Mouse (Mus musculus) hindbrain, embryonic 16.5 days (tissue): ENCODE data around the gene Hist1h2ap. TPM values are rescaled to one million over a fixed set of nuclear protein-coding genes. Genes with fewer than 3 reads are reported as not detected.
"Not testable (repeated sequence)": the region's sequence is repeated elsewhere in the genome, so short reads cannot be mapped to it uniquely, and the experiment has no call there.

Source experiments
- ATAC-seq: fragments of 200-750 bp; cut with Nextera tagmentation; 2 replicates; pipeline ENCODE4 v1.8.0; 2017; ENCODE audit warnings: moderate TSS enrichment, moderate library complexity
- H3K27ac ChIP-seq: fragments of 300-500 bp; sonication (generic); 2 replicates; pipeline ENCODE4 v1.5.1; 2014; ENCODE audit warnings: low read depth, mild to moderate bottlenecking, control low read depth, low read length, moderate library complexity
- H3K27me3 ChIP-seq: fragments of 300-500 bp; sonication (generic); replicated peaks from 2 replicates; pipeline ENCODE4 v1.6.1; 2014; ENCODE audit warnings: low read length; ENCODE audit not compliant: control insufficient read depth, insufficient read depth
- H3K36me3 ChIP-seq: fragments of 300-500 bp; sonication (generic); 2 replicates; pipeline ENCODE4 v1.6.1; 2014; ENCODE audit warnings: mild to moderate bottlenecking, low read length, moderate library complexity, mixed read lengths; ENCODE audit not compliant: control insufficient read depth, insufficient read depth
- H3K4me1 ChIP-seq: fragments of 300-500 bp; sonication (generic); 2 replicates; pipeline ENCODE4 v1.6.1; 2014; ENCODE audit warnings: low read depth, low read length; ENCODE audit not compliant: control insufficient read depth, insufficient read depth
- H3K4me2 ChIP-seq: fragments of 300-500 bp; sonication (generic); 2 replicates; pipeline ENCODE4 v1.6.1; 2014; ENCODE audit warnings: mild to moderate bottlenecking, low read length, control low read depth, moderate library complexity
- H3K4me3 ChIP-seq: fragments of 300-500 bp; sonication (generic); 2 replicates; pipeline ENCODE4 v1.5.1; 2014; ENCODE audit warnings: mild to moderate bottlenecking, low read length, control low read depth, moderate library complexity
- H3K9ac ChIP-seq: fragments of 300-500 bp; sonication (generic); 2 replicates; pipeline ENCODE4 v1.6.1; 2014; ENCODE audit warnings: low read depth, mild to moderate bottlenecking, control low read depth, low read length, moderate library complexity
- H3K9me3 ChIP-seq: fragments of 300-500 bp; sonication (generic); 2 replicates; pipeline ENCODE4 v1.6.1; 2014; ENCODE audit warnings: mild to moderate bottlenecking, low read length, moderate library complexity; ENCODE audit not compliant: control insufficient read depth
- WGBS: fragments of 180-500 bp; shearing (Covaris S2); extraction: QIAGEN DNeasy Blood & Tissue Kit; methylation state at CpG from one replicate; pipeline ENCODE4 v1.1.7; 2014; 5-methylcytosine and 5-hydroxymethylcytosine counted together
- polyA plus RNA-seq: library from polyadenylated mRNA; unstranded; fragments of >200 nt; fragmentation: Nextera tagmentation; extraction: Ambion mirVana; gene quantifications from 2 replicates; pipeline ENCODE4 v1.2.1, GENCODE M21; 2015

Hist1h2ap gene
- polyA plus RNA-seq, 1 experiment from 2014 or later = 530 TPM

GRCm38 (mm10) chr13:21820082-21820890 lies 13.0 kb downstream of the Hist1h2ap start:
- not testable (repeated sequence) for H3K36me3 ChIP-seq, H3K9ac ChIP-seq, H3K9me3 ChIP-seq, H3K27me3 ChIP-seq, H3K4me1 ChIP-seq, H3K27ac ChIP-seq, H3K4me3 ChIP-seq, H3K4me2 ChIP-seq, ATAC-seq
- whole genome bisulfite sequencing = 60% methylated on average over 6 of the region's 16 CpGs

DNA sequence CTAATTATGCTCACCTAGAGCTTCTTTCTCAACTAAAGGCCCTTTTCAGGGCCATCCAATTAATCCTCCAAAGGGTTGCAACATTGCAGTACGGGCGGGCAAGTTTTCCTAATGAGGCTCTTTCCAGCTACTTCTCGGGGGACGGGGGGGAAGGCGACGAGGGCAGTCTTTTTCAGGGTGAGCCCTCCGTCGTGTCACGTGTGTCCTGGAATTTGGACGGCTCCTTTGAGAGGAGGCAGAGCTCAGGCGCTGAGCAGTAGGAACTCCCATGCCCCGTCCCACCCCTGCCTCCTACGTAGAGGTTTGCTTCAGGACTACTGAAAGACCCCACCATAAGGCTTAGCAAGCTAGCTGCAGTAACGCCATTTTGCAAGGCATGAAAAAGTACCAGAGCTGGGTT lies 21.2 kb downstream of the Hist1h2ap start:
- H3K4me3 ChIP-seq = peak overlapping the region; percentile 20
- H3K27ac ChIP-seq, H3K9ac ChIP-seq, H3K9me3 ChIP-seq, H3K4me1 ChIP-seq, H3K27me3 ChIP-seq, H3K36me3 ChIP-seq: not testable (repeated sequence)
- 3% methylated on average over 10 of the region's 14 CpGs for WGBS
- peak overlapping the region; percentile 39 for H3K4me2 ChIP-seq
- ATAC-seq = 0 out of 2 replicates have a peak, but pooled peaks have one; percentile 3

DNA sequence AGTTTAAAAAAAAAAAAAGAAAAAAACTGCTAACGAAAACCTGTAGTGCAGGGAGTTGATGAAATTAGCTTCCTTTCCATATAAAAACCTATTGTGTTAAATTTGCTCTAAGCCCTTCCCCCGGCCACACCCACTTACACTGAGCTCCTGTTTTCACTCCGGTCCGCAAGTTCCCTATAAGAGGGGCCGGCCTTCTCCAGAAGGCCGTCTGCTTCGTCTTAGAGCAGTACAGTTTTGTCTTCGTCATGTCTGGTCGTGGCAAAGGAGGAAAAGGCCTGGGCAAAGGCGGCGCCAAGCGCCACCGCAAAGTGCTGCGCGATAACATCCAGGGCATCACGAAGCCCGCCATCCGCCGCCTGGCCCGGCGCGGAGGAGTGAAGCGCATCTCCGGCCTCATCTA lies 21.8 kb downstream of the Hist1h2ap start, which contains the start of gene Hist1h4m:
Gene Hist1h4m (plus strand): TSS at position 208 of the 400 bp plus-strand sequence.
- Histone ChIP-seq H3K4me2 (peak within 1 kb of the TSS; percentile 39), H3K4me3 (peak within 1 kb of the TSS; percentile 20)
- H3K36me3 ChIP-seq, H3K9ac ChIP-seq, H3K4me1 ChIP-seq, H3K27ac ChIP-seq, H3K27me3 ChIP-seq, H3K9me3 ChIP-seq: not testable (repeated sequence)
- no CpG with 5 or more reads among the region's 24 CpGs for WGBS
- ATAC-seq = peak; percentile 74

- H3K9me3 ChIP-seq, H3K27me3 ChIP-seq, H3K36me3 ChIP-seq, H3K4me1 ChIP-seq, H3K4me2 ChIP-seq, H3K4me3 ChIP-seq, H3K9ac ChIP-seq, H3K27ac ChIP-seq: not testable (repeated sequence)
- no CpG with 5 or more reads among the region's 8 CpGs for WGBS
- peak; percentile 14 for ATAC-seq
These were observed 22.2 kb downstream of the Hist1h2ap start for GRCm38 (mm10) chr13:21811074-21811473.

DNA sequence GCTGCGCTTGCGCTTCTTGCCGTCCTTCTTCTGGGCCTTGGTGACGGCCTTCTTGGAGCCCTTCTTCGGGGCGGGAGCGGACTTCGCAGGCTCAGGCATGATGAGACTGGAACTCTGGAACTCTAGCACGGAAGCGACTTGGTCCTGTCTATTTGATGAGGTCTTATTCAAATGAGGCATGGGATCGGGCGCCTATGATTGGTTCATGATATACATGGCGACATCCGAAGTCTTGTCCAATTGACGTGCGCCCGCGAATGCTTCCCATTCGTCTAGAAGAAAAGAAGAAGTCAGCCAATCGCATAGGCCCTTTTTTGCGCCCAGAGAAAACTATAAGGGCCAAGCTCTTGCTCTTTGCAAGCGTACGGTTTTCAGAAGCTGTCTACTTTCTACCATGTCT lies 23.2 kb downstream of the Hist1h2ap start, which contains the start of the genes Hist1h2bq and Hist1h2ao:
Gene Hist1h2bq (minus strand): TSS at position 125 of the 400 bp plus-strand sequence.
Gene Hist1h2ao (plus strand): TSS at position 393 of the 400 bp plus-strand sequence.
- H3K36me3 ChIP-seq, H3K9me3 ChIP-seq, H3K4me3 ChIP-seq, H3K4me2 ChIP-seq, H3K27ac ChIP-seq, H3K27me3 ChIP-seq, H3K9ac ChIP-seq, H3K4me1 ChIP-seq: not testable (repeated sequence)
- WGBS = no CpG with 5 or more reads among the region's 23 CpGs
- ATAC-seq = peak; percentile 99

GRCm38 (mm10) chr13:21803058-21803457 lies 30.2 kb downstream of the Hist1h2ap start:
- not testable (repeated sequence) for H3K27ac ChIP-seq, H3K9ac ChIP-seq, H3K4me3 ChIP-seq, H3K9me3 ChIP-seq, H3K27me3 ChIP-seq, H3K4me2 ChIP-seq, H3K4me1 ChIP-seq, H3K36me3 ChIP-seq
- peak; percentile 69; the same call in 1 of the 2 replicates for ATAC-seq
- WGBS = no CpG with 5 or more reads among the region's 4 CpGs

GRCm38 (mm10) chr13:21797163-21797562 lies 36.1 kb downstream of the Hist1h2ap start:
- not testable (repeated sequence) for H3K27ac ChIP-seq, H3K4me3 ChIP-seq, ATAC-seq, H3K9ac ChIP-seq, H3K9me3 ChIP-seq, H3K4me2 ChIP-seq, H3K36me3 ChIP-seq, H3K27me3 ChIP-seq, H3K4me1 ChIP-seq

DNA sequence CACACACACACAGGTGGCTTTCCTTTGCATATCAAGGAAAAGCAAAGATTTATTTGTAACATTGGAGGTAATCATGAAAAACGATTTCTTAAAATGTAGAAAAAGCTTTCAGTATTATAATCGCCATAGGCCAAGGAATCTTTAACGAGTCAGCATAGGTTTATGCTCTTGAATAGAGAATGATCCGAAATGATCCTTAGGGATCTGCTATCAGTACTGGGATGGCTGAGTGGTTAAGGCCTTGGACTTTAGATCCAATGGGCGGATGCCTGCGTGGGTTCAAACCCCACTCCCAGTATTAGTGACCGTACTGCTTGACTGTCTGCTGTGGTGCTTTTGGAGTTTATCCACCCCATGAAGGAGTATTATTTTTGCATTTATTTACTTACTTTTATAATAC lies 37.7 kb downstream of the Hist1h2ap start:
- Histone ChIP-seq H3K27ac (no peak overlapping the region), H3K36me3 (no peaks in the 10 kb centered on the region), H3K27me3 (no peaks in the 10 kb centered on the region), H3K9me3 (no peaks in the 10 kb centered on the region), H3K4me3 (no peak overlapping the region), H3K4me1 (peaks cover 4% of the 10 kb centered on the region), H3K9ac (no peak overlapping the region), H3K4me2 (no peak overlapping the region)
- 91% methylated on average over 7 of the region's 7 CpGs for WGBS
- no peak for ATAC-seq

GRCm38 (mm10) chr13:21790601-21791283 lies 42.6 kb downstream of the Hist1h2ap start:
- no peak for ATAC-seq
- 5% methylated on average over 17 of the region's 18 CpGs for WGBS
- peak overlapping the region; percentile 19; the same call in 1 of the 2 replicates for H3K4me3 ChIP-seq

More at GRCm38 (mm10) chr13:21790601-21791283, 42.6 kb downstream of the Hist1h2ap start:
- Histone ChIP-seq H3K36me3 (no peaks in the 10 kb centered on the region), H3K4me1 (peaks cover 10% of the 10 kb centered on the region), H3K27ac (no peak overlapping the region), H3K9ac (0 out of 2 replicates have a peak overlapping the region, but pooled peaks have one; percentile 28), H3K27me3 (no peaks in the 10 kb centered on the region), H3K9me3 (no peaks in the 10 kb centered on the region), H3K4me2 (peak overlapping the region; percentile 50)
